ENCODE assay signal across 8 mouse cellular contexts in genomic region chr7:27334405-27334911, GRCm38 (mm10). TPM values are rescaled to one million over a fixed set of nuclear protein-coding genes. Genes with fewer than 3 reads are reported as not detected.
DNase-seq lines count a peak whose midpoint lies in the region; ATAC-seq and TF ChIP-seq lines count a peak whose summit lies in the region.

No protein-coding gene starts in this region.

- H3K27ac ChIP-seq in forebrain, embryonic 12.5 days, result no peak overlapping the region
- H3K27ac ChIP-seq in hindbrain, embryonic 12.5 days, result no peak overlapping the region
- H3K27ac ChIP-seq in liver, embryonic 12.5 days, result no peak overlapping the region
- peak overlapping the region; percentile 93 for H3K27ac ChIP-seq in stomach, postnatal 0 days (replicated peaks)

- peak; percentile 37; the same call in 1 of the 2 replicates for TF ChIP-seq CTCF in stomach, postnatal 0 days (IDR thresholded peaks at IDR 0.05; ENCODE audit: low read depth)

- no peak for ATAC-seq in forebrain, embryonic 12.5 days (ENCODE audit: low FRiP score)
- ATAC-seq in hindbrain, embryonic 12.5 days (ENCODE audit: low FRiP score), result no peak
- no peak for ATAC-seq in liver, embryonic 12.5 days
- ATAC-seq in stomach, postnatal 0 days (ENCODE audit: low FRiP score, low TSS enrichment), result no peak

- H3K4me2 ChIP-seq in forebrain, embryonic 12.5 days, result peak overlapping the region; percentile 16; the same call in 1 of the 2 replicates
- H3K4me2 ChIP-seq in hindbrain, embryonic 12.5 days (replicated peaks), result peak overlapping the region; percentile 83
- peak overlapping the region; percentile 27; the same call in 1 of the 2 replicates for H3K4me2 ChIP-seq in liver, embryonic 12.5 days
- peak overlapping the region; percentile 93 for H3K4me2 ChIP-seq in stomach, postnatal 0 days (replicated peaks; ENCODE audit: low read depth)

- WGBS in forebrain, embryonic 12.5 days, result 3% methylated on average over 29 of the region's 32 CpGs
- WGBS in hindbrain, embryonic 12.5 days, result under 1% methylated on average over 27 of the region's 32 CpGs
- WGBS in liver, embryonic 12.5 days (ENCODE audit: insufficient replicate concordance), result 3% methylated on average over 32 of the region's 32 CpGs
- WGBS in stomach, postnatal 0 days, result 9% methylated on average over 32 of the region's 32 CpGs

- TF ChIP-seq EP300 in stomach, postnatal 0 days (optimal IDR thresholded peaks at IDR 0.05), result no peak

- peak; percentile 42 to 56 for DNase-seq in lung, adult 18-20 months
- DNase-seq in lung, postnatal 25 days (ENCODE audit: low spot score), result no peak
- no peak for DNase-seq in stomach, postnatal 0 days (ENCODE audit: low spot score)
- DNase-seq in cerebellum, adult 11-12 months, result no peak
- no peak for DNase-seq in right cerebral cortex, postnatal 36 days (ENCODE audit: low spot score in 2 of 2)

- H3K9me3 ChIP-seq in forebrain, embryonic 12.5 days, result no peaks in the 10 kb centered on the region
- H3K9me3 ChIP-seq in hindbrain, embryonic 12.5 days (replicated peaks), result no peaks in the 10 kb centered on the region
- H3K9me3 ChIP-seq in liver, embryonic 12.5 days (replicated peaks), result no peaks in the 10 kb centered on the region
- H3K9me3 ChIP-seq in stomach, postnatal 0 days (ENCODE audit: control insufficient read depth, low read length), result no peaks in the 10 kb centered on the region

- H3K27me3 ChIP-seq in forebrain, embryonic 12.5 days, result peaks cover 86% of the 10 kb centered on the region
- H3K27me3 ChIP-seq in hindbrain, embryonic 12.5 days, result peaks cover 96% of the 10 kb centered on the region
- peaks cover 100% of the 10 kb centered on the region for H3K27me3 ChIP-seq in liver, embryonic 12.5 days (replicated peaks)
- H3K27me3 ChIP-seq in stomach, postnatal 0 days (ENCODE audit: control insufficient read depth, insufficient read depth, low read length), result no peaks in the 10 kb centered on the region

- peaks cover 66% of the 10 kb centered on the region for H3K4me1 ChIP-seq in forebrain, embryonic 12.5 days
- peaks cover 57% of the 10 kb centered on the region for H3K4me1 ChIP-seq in hindbrain, embryonic 12.5 days
- H3K4me1 ChIP-seq in liver, embryonic 12.5 days, result peaks cover 69% of the 10 kb centered on the region
- H3K4me1 ChIP-seq in stomach, postnatal 0 days (replicated peaks; ENCODE audit: control insufficient read depth, insufficient read depth), result peaks cover 7% of the 10 kb centered on the region; the same call in 1 of the 2 replicates

- H3K4me3 ChIP-seq in forebrain, embryonic 12.5 days (replicated peaks), result peak overlapping the region; percentile 20; the same call in 1 of the 2 replicates
- peak overlapping the region; percentile 44 for H3K4me3 ChIP-seq in hindbrain, embryonic 12.5 days
- H3K4me3 ChIP-seq in liver, embryonic 12.5 days, result no peak overlapping the region
- H3K4me3 ChIP-seq in stomach, postnatal 0 days (ENCODE audit: low read depth, low read length), result peak overlapping the region; percentile 72; the same call in 1 of the 2 replicates

- no peak overlapping the region for H3K9ac ChIP-seq in forebrain, embryonic 12.5 days
- H3K9ac ChIP-seq in hindbrain, embryonic 12.5 days, result peak overlapping the region; percentile 18
- H3K9ac ChIP-seq in liver, embryonic 12.5 days, result no peak overlapping the region
- H3K9ac ChIP-seq in stomach, postnatal 0 days (ENCODE audit: low read length), result peak overlapping the region; percentile 18; the same call in 1 of the 2 replicates

- H3K36me3 ChIP-seq in forebrain, embryonic 12.5 days (replicated peaks), result no peaks in the 10 kb centered on the region
- no peaks in the 10 kb centered on the region for H3K36me3 ChIP-seq in hindbrain, embryonic 12.5 days
- no peaks in the 10 kb centered on the region for H3K36me3 ChIP-seq in liver, embryonic 12.5 days
- H3K36me3 ChIP-seq in stomach, postnatal 0 days (ENCODE audit: control insufficient read depth, insufficient read depth, low read length), result no peaks in the 10 kb centered on the region

RNA-seq across cellular contexts. Expression of gene Ltbp4, which starts 3.0 kb away (rescaled TPM):
- polyA plus RNA-seq in forebrain, embryonic 12.5 days (2016; fragmentation: Nextera tagmentation; extraction: Ambion mirVana), result 12.4 and 16.5 TPM in 2 replicates
- polyA plus RNA-seq in hindbrain, embryonic 12.5 days (2016; fragmentation: Nextera tagmentation; extraction: Ambion mirVana), result 8.7 and 8.9 TPM in 2 replicates
- 5.7 TPM in 2 replicates for polyA plus RNA-seq in liver, embryonic 12.5 days (2016; fragmentation: Nextera tagmentation; extraction: Ambion mirVana)
- 81.0 and 94.8 TPM in 2 replicates for polyA plus RNA-seq in stomach, postnatal 0 days (2015; fragmentation: Nextera tagmentation; extraction: Ambion mirVana)

RNA-seq across cellular contexts. Expression of gene Shkbp1, which starts 21.4 kb away (rescaled TPM):
- polyA plus RNA-seq in forebrain, embryonic 12.5 days (2016; fragmentation: Nextera tagmentation; extraction: Ambion mirVana), result 77.1 and 81.2 TPM in 2 replicates
- polyA plus RNA-seq in hindbrain, embryonic 12.5 days (2016; fragmentation: Nextera tagmentation; extraction: Ambion mirVana), result 72.4 and 76.2 TPM in 2 replicates
- polyA plus RNA-seq in liver, embryonic 12.5 days (2016; fragmentation: Nextera tagmentation; extraction: Ambion mirVana), result 32.1 and 36.1 TPM in 2 replicates
- 26.3 and 27.3 TPM in 2 replicates for polyA plus RNA-seq in stomach, postnatal 0 days (2015; fragmentation: Nextera tagmentation; extraction: Ambion mirVana)

RNA-seq across cellular contexts. Expression of gene Gm20479, which starts 22.8 kb away (rescaled TPM):
- 1.5 TPM in 1 of 2 replicates, not detected in the other for polyA plus RNA-seq in forebrain, embryonic 12.5 days (2016; fragmentation: Nextera tagmentation; extraction: Ambion mirVana)
- polyA plus RNA-seq in hindbrain, embryonic 12.5 days (2016; fragmentation: Nextera tagmentation; extraction: Ambion mirVana), result 0.43 and 0.59 TPM in 2 replicates
- not detected in 2 replicates for polyA plus RNA-seq in liver, embryonic 12.5 days (2016; fragmentation: Nextera tagmentation; extraction: Ambion mirVana)
- 0.28 and 0.57 TPM in 2 replicates for polyA plus RNA-seq in stomach, postnatal 0 days (2015; fragmentation: Nextera tagmentation; extraction: Ambion mirVana)

Comparison
In these comparisons a context has a peak if more than half of its experiments do, and no peak if none do; other contexts are left out.
1. DNase-seq: peak in lung, adult 18-20 months (2 of 2); none in lung, postnatal 25 days (single experiment), stomach, postnatal 0 days (single experiment), cerebellum, adult 11-12 months (single experiment) and right cerebral cortex, postnatal 36 days (0 of 2).
2. H3K4me2 ChIP-seq: peak in every context shown above with its lines; median percentile 93 in stomach, postnatal 0 days; 83 in hindbrain, embryonic 12.5 days; 27 in liver, embryonic 12.5 days; 16 in forebrain, embryonic 12.5 days.
3. H3K9ac ChIP-seq: peak in hindbrain, embryonic 12.5 days (single experiment) and stomach, postnatal 0 days (single experiment); none in forebrain, embryonic 12.5 days (single experiment) and liver, embryonic 12.5 days (single experiment).